Mouse (Mus musculus) left cerebral cortex, postnatal 36 days (tissue): ENCODE results near the gene Mecom. TPM values are rescaled to one million over a fixed set of nuclear protein-coding genes. Genes with fewer than 3 reads are reported as not detected.

ENCODE experiments used
- DNase-seq, 2 experiments: peaks; one replicate each; pipeline ENCODE4 v3.0.0; 2021 to 2022; ENCODE audit warnings: low spot score in 2 of 2, mixed read lengths in 1 of 2
- intact Hi-C: fragments of 180-260 bp; cut with DNase I; formaldehyde crosslinking; loops from one replicate; pipeline ENCODE4 v1.15.1; 2025
- total RNA-seq, 2 experiments: library from RNA; stranded (reverse); gene quantifications; 2 replicates each; pipeline ENCODE4 v1.2.3; 2021

The Mecom gene
- total RNA-seq, 2 experiments from 2014 or later = 2.2 to 5.0 TPM

DNA sequence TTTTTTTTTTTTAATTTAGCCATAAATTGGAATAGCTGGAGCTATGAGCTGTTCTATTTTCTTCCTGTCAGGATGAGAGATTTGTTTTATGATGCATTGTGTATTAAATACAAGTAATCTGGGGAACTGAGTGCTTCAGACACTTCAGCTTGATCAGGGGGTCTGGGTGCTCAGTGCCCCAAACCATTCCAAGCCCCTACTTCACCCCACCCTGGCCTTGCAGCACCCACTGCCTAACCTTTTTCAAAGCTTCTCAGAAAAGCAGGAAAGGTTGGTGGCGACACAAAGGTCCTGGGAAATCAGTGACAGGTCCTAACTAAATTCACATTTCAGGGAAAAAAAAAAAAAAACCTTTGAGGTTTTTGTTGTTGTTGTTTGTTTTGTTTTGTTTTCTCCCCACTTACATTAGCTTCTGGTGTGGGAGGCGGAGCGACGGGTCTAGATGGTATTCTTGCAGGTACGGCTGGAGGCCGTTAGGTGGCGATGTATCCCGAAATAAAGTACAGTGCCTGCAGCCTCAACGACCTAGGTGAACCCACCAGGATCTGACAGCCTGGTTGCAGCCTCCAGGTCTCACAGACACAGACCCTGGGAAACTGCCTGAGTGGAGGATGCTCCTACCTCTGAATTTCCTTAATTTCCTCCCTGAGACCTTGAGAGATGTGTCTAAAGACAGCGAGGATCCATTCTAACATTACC, 532.7 kb downstream of the Mecom start:
- intact Hi-C loops = loop anchor here (10.0 kb wide), 3 partner anchors 200 to 500 kb away; no protein-coding TSS in a partner anchor
- peak; percentile 42 to 50 for DNase-seq

GRCm38 (mm10) chr3:30014279-30014678, 533.5 kb downstream of the Mecom start:
- intact Hi-C loops = loop anchor here (10.0 kb wide), 3 partner anchors 199 to 501 kb away; no protein-coding TSS in a partner anchor
- DNase-seq = no peak

DNA sequence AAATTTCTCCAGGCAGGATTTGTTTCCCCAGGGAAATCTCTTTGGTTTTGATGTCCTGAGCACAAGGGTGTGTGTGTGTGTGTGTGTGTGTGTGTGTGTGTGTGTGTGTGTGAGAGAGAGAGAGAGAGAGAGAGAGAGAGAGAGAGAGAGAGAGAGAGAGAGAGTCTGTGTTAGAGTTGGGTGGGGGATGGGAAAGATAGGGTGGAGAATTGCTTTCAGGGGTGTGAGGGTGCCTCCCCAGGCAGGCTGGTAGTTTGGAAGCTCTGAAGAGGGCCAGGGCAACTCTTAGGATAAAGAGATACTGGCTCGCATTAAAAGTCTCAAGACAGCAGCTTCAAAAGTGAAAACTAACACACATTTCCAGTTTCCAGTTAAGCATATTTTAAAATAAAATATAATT, 534.4 kb downstream of the Mecom start:
- intact Hi-C loops = loop anchor here (10.0 kb wide), 3 partner anchors 199 to 501 kb away; no protein-coding TSS in a partner anchor
- DNase-seq = no peak

- peak in 1 of 2 experiments; percentile 9 for DNase-seq
- intact Hi-C loops = loop anchor here (10.0 kb wide), 3 partner anchors 198 to 502 kb away; no protein-coding TSS in a partner anchor
Observed at GRCm38 (mm10) chr3:30012666-30013365, 535.0 kb downstream of the Mecom start.

- DNase-seq = peak in 1 of 2 experiments; percentile 16
- intact Hi-C loops = loop anchor here (10.0 kb wide), 3 partner anchors 197 to 503 kb away; no protein-coding TSS in a partner anchor
Observed at GRCm38 (mm10) chr3:30012150-30012549, 535.7 kb downstream of the Mecom start.

GRCm38 (mm10) chr3:30011712-30012111, 536.1 kb downstream of the Mecom start:
- no peak for DNase-seq
- intact Hi-C loops = loop anchor here (10.0 kb wide), 3 partner anchors 197 to 503 kb away; no protein-coding TSS in a partner anchor

DNA sequence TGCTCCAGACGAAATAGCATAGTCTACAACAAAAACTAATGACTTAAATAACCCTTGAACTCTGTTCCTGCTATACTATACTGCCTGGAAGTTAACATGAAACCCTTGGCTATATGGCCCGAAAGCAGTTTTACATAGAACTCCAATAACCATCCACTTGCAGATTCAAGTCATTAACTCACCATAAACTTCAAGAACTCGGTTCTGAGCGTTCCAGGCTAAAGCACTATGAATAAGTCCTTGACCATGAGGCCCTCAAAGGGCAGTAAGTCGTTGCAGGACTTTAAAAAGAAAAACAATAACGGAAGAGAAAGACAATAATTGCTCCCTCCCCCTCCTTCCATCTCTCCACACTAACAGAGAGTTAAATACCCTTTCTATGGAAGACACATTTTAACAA, 536.9 kb downstream of the Mecom start:
- intact Hi-C loops = loop anchor here (10.0 kb wide), 3 partner anchors 196 to 504 kb away; no protein-coding TSS in a partner anchor

GRCm38 (mm10) chr3:30009596-30009995, 538.2 kb downstream of the Mecom start:
- intact Hi-C loops = no loop called here
- no peak for DNase-seq

More for the DNA sequence above, 536.9 kb downstream of the Mecom start:
- DNase-seq = no peak

GRCm38 (mm10) chr3:30004888-30005405, 542.9 kb downstream of the Mecom start:
- intact Hi-C loops = no loop called here
- DNase-seq = no peak

DNA sequence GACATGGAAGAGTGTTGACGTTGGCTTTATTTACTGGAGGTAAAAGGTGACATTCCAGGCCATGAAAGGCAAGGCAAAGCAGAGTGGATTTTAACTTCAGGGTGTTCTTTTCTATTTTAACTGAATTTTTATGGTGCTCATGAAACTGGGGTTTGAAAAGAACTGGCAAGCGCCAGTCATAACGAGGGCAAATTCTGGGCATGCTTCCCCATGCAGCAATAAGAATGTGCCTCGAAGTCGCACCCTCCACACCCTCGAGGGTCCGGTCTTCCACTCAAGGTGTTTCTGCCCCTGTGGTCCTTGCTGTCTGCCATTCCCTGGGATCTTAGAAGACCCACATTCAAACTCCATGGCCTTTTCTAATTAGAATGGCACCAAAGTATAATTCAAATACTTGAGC, 547.5 kb downstream of the Mecom start:
- no peak for DNase-seq
- intact Hi-C loops = no loop called here

DNA sequence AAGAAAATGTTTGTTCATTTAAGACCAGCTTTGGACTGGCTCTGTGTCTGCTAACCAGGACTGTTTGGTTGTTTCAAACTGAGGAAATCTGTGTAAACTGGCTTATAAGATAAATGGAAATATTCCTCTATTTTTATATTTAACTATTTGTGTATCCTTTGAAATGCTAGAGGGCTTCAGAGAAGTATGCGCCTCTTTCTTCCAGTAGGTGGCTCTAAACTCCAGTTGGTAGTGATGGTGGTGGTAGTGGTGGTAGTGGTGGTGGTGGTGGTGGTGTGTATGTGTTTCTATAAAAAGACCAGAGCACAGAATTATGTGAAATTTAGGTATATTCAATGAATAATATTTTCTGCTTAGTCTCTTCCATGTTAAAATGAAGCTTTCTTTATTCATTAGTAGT, 548.8 kb downstream of the Mecom start:
- DNase-seq = no peak
- intact Hi-C loops = no loop called here

GRCm38 (mm10) chr3:29997068-29997467, 550.7 kb downstream of the Mecom start:
- no peak for DNase-seq
- intact Hi-C loops = no loop called here

- intact Hi-C loops = no loop called here
- no peak for DNase-seq
Observed at GRCm38 (mm10) chr3:29993346-29993745, 554.5 kb downstream of the Mecom start.

GRCm38 (mm10) chr3:29991523-29991922, 556.3 kb downstream of the Mecom start:
- intact Hi-C loops = no loop called here
- DNase-seq = no peak

DNA sequence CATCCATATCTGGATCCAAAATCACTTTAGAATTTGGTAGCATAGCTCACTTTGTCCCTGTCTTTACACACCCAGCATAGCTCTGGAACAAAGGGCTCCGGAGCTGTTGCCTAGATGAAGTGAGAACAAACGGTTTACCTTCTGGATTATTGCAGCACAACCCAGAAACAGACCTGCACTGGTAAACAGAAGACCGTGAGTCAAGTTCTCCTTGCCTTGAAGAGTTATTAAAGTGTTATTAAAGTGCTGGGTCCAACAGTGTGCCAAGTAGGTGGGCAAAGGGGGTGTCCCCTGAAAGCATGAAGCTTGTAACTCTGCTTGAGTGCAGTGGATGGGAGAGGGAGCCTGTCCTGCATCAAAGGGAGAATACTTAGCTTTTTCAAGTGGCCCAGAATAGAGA, 563.4 kb downstream of the Mecom start:
- no peak for DNase-seq
- intact Hi-C loops = no loop called here

- intact Hi-C loops = no loop called here
Observed at GRCm38 (mm10) chr3:29981259-29981910, 566.4 kb downstream of the Mecom start.

DNA sequence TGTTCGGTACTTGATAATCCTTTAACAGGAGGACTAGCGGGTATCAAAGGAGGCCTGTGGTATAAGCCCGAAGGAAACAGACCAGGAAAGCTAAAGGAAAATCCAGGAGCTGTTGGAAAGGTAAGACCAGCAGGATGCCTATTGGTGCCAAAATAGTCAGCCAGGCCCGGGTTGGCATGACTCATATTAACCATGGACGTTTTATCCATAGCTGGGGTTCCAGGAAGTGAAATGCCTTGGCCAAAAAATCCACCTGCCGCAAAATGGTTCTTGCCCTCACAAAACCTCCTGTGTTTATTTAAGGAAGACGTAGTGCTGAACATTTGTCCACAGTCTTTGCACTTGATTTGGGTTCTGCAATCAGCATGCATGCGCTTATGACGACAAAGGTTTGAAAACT, 567.3 kb downstream of the Mecom start:
- DNase-seq = no peak
- intact Hi-C loops = no loop called here

More at GRCm38 (mm10) chr3:29981259-29981910, 566.4 kb downstream of the Mecom start:
- no peak for DNase-seq

DNA sequence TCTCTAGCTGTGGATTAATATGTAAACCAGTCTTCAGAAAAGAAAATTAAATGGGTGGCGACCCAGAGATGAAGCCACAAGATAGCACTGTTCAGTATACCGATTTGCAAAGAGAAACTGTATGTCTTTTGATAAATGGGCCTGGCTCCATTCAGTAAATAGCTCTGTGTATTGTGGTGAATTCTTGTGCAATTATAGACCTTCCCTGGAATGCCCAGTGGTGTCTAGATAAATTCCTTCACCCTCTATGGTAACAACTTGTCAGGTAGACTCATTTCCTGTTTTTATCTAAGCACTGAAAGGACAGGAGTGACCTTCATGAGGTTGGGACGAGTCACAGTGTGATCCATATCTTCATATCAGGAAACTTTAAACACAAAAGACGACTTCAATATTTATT, 571.2 kb downstream of the Mecom start:
- intact Hi-C loops = no loop called here
- no peak for DNase-seq

GRCm38 (mm10) chr3:29968433-29968949, 579.3 kb downstream of the Mecom start:
- DNase-seq = no peak
- intact Hi-C loops = no loop called here

- DNase-seq = no peak
- intact Hi-C loops = no loop called here
Observed at GRCm38 (mm10) chr3:29963953-29964352, 583.9 kb downstream of the Mecom start.
